Mouse (Mus musculus) heart, adult 2 months (tissue): Measurements from ENCODE around the gene Camta1.

ENCODE experiments used
- CTCF ChIP-seq: fragments of 200-600 bp; IDR thresholded peaks from 2 replicates; pipeline ENCODE4 v1.8.1; 2022; ENCODE audit warnings: antibody characterized with exemption, mild to moderate bottlenecking, moderate library complexity
- EP300 ChIP-seq: fragments of 200-500 bp; IDR thresholded peaks from 2 replicates; pipeline ENCODE4 v1.6.1; 2011; ENCODE audit warnings: low read depth, low read length, control low read depth; ENCODE audit not compliant: insufficient read depth

DNA sequence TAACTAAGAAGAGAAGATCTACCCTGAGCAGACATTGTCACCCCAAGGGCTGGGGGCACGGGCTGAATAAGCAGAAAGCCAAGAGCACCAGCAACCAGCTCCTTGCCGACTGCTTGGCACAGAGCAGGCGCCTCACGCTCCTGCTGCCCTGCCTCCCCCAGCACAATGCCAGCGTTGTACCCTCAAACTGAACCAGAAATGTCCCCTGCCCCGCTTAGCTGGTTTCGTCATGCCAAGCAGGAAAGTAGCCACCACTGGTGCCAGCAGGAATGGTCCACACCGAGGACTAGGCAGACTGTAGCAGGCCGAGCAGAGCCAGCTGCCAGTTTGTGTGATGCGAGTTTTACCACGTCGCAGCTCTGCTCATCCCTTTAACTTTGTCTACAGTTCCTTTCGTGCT lies 779.7 kb downstream of the Camta1 start:
- no peak for TF ChIP-seq CTCF
- no peak for TF ChIP-seq EP300
